Mouse (Mus musculus): ENCODE data around the gene Ring1. TPM values are rescaled to one million over a fixed set of nuclear protein-coding genes. Genes with fewer than 3 reads are reported as not detected.

Gene Ring1
- polyA plus RNA-seq, 1 experiment from 2014 or later, result 7.1 TPM

MicroRNA genes within 50 kb of the gene (microRNA counts, 519-probe panel; counts per million panel counts)
- 4,450 counts per million, percentile 40 among the panel's probes with 10 or more counts for microRNA mmu-miR-219

Small RNAs within 50 kb of the gene (microRNA-seq; reads per million reads assigned to microRNA genes)
- gene Mir219a-1 (4.9 reads per million, percentile 23 among the genes with 10 or more reads in this experiment), gene Mir219c (not detected)

Other genes starting within 250 kb of the Ring1 start
- 20.6 and 21.4 TPM in 2 replicates for gene Angptl4, start 242.8 kb downstream of the Ring1 start, polyA plus RNA-seq (2014; fragmentation: Nextera tagmentation; extraction: Ambion mirVana)
- 18.3 and 23.9 TPM in 2 replicates for gene Kank3, start 214.2 kb downstream of the Ring1 start, polyA plus RNA-seq (2014; fragmentation: Nextera tagmentation; extraction: Ambion mirVana)
- 748 and 845 TPM in 2 replicates for gene Rps28, start 200.1 kb downstream of the Ring1 start, polyA plus RNA-seq (2014; fragmentation: Nextera tagmentation; extraction: Ambion mirVana)
- gene Ndufa7, start 200.1 kb downstream of the Ring1 start, polyA plus RNA-seq (2014; fragmentation: Nextera tagmentation; extraction: Ambion mirVana), result 408 and 456 TPM in 2 replicates
- 67.5 and 70.5 TPM in 2 replicates for gene Cd320, start 181.6 kb downstream of the Ring1 start, polyA plus RNA-seq (2014; fragmentation: Nextera tagmentation; extraction: Ambion mirVana)
- gene Gm7029, start 150.8 kb downstream of the Ring1 start, polyA plus RNA-seq (2014; fragmentation: Nextera tagmentation; extraction: Ambion mirVana), result not detected in 2 replicates
- gene Kifc1, start 134.0 kb downstream of the Ring1 start, polyA plus RNA-seq (2014; fragmentation: Nextera tagmentation; extraction: Ambion mirVana), result 8.1 and 11.4 TPM in 2 replicates
- gene Platr17, start 119.5 kb downstream of the Ring1 start, polyA plus RNA-seq (2014; fragmentation: Nextera tagmentation; extraction: Ambion mirVana), result 0.22 TPM in 1 of 2 replicates, not detected in the other
- gene Daxx, start 115.3 kb downstream of the Ring1 start, polyA plus RNA-seq (2014; fragmentation: Nextera tagmentation; extraction: Ambion mirVana), result 59.5 and 60.4 TPM in 2 replicates
- 13.6 and 14.8 TPM in 2 replicates for gene Tapbp, start 108.8 kb downstream of the Ring1 start, polyA plus RNA-seq (2014; fragmentation: Nextera tagmentation; extraction: Ambion mirVana)
- 8.0 and 9.4 TPM in 2 replicates for gene Zbtb22, start 108.8 kb downstream of the Ring1 start, polyA plus RNA-seq (2014; fragmentation: Nextera tagmentation; extraction: Ambion mirVana)
- 29.3 and 33.6 TPM in 2 replicates for gene Rgl2, start 95.1 kb downstream of the Ring1 start, polyA plus RNA-seq (2014; fragmentation: Nextera tagmentation; extraction: Ambion mirVana)
- gene Pfdn6, start 84.3 kb downstream of the Ring1 start, polyA plus RNA-seq (2014; fragmentation: Nextera tagmentation; extraction: Ambion mirVana), result 206 and 208 TPM in 2 replicates
- 27.4 and 28.9 TPM in 2 replicates for gene Wdr46, start 84.0 kb downstream of the Ring1 start, polyA plus RNA-seq (2014; fragmentation: Nextera tagmentation; extraction: Ambion mirVana)
- 3.4 and 4.2 TPM in 2 replicates for gene B3galt4, start 73.2 kb downstream of the Ring1 start, polyA plus RNA-seq (2014; fragmentation: Nextera tagmentation; extraction: Ambion mirVana)
- gene Vps52, start 68.9 kb downstream of the Ring1 start, polyA plus RNA-seq (2014; fragmentation: Nextera tagmentation; extraction: Ambion mirVana), result 36.3 and 36.5 TPM in 2 replicates
- 1,159 and 1,302 TPM in 2 replicates for gene Rps18, start 68.7 kb downstream of the Ring1 start, polyA plus RNA-seq (2014; fragmentation: Nextera tagmentation; extraction: Ambion mirVana)
- 30.0 and 37.2 TPM in 2 replicates for gene H2-K1, start 24.3 kb downstream of the Ring1 start, polyA plus RNA-seq (2014; fragmentation: Nextera tagmentation; extraction: Ambion mirVana)
- gene H2-Ke6, start 3.4 kb upstream of the Ring1 start, polyA plus RNA-seq (2014; fragmentation: Nextera tagmentation; extraction: Ambion mirVana), result 95.4 and 99.0 TPM in 2 replicates
- gene Slc39a7, start 7.0 kb upstream of the Ring1 start, polyA plus RNA-seq (2014; fragmentation: Nextera tagmentation; extraction: Ambion mirVana), result 85.1 and 97.4 TPM in 2 replicates
- 17.2 and 17.9 TPM in 2 replicates for gene Rxrb, start 7.1 kb upstream of the Ring1 start, polyA plus RNA-seq (2014; fragmentation: Nextera tagmentation; extraction: Ambion mirVana)
- gene Col11a2, start 14.8 kb upstream of the Ring1 start, polyA plus RNA-seq (2014; fragmentation: Nextera tagmentation; extraction: Ambion mirVana), result 0.52 and 1.4 TPM in 2 replicates
- gene H2-Oa, start 67.7 kb upstream of the Ring1 start, polyA plus RNA-seq (2014; fragmentation: Nextera tagmentation; extraction: Ambion mirVana), result 0.19 and 0.33 TPM in 2 replicates
- gene H2-DMa, start 94.9 kb upstream of the Ring1 start, polyA plus RNA-seq (2014; fragmentation: Nextera tagmentation; extraction: Ambion mirVana), result 8.0 and 9.5 TPM in 2 replicates
- gene Brd2, start 98.0 kb upstream of the Ring1 start, polyA plus RNA-seq (2014; fragmentation: Nextera tagmentation; extraction: Ambion mirVana), result 98.7 and 99.2 TPM in 2 replicates
- gene H2-DMb2, start 118.6 kb upstream of the Ring1 start, polyA plus RNA-seq (2014; fragmentation: Nextera tagmentation; extraction: Ambion mirVana), result not detected in 2 replicates
- 0.25 and 0.38 TPM in 2 replicates for gene H2-DMb1, start 128.4 kb upstream of the Ring1 start, polyA plus RNA-seq (2014; fragmentation: Nextera tagmentation; extraction: Ambion mirVana)
- gene Tap1, start 162.9 kb upstream of the Ring1 start, polyA plus RNA-seq (2014; fragmentation: Nextera tagmentation; extraction: Ambion mirVana), result 0.77 and 1.7 TPM in 2 replicates
- 1.0 and 1.3 TPM in 2 replicates for gene Psmb9, start 163.1 kb upstream of the Ring1 start, polyA plus RNA-seq (2014; fragmentation: Nextera tagmentation; extraction: Ambion mirVana)
- 1.8 and 2.1 TPM in 2 replicates for gene Psmb8, start 173.0 kb upstream of the Ring1 start, polyA plus RNA-seq (2014; fragmentation: Nextera tagmentation; extraction: Ambion mirVana)
- gene Tap2, start 178.8 kb upstream of the Ring1 start, polyA plus RNA-seq (2014; fragmentation: Nextera tagmentation; extraction: Ambion mirVana), result 0.27 and 0.63 TPM in 2 replicates
- gene H2-Ob, start 214.2 kb upstream of the Ring1 start, polyA plus RNA-seq (2014; fragmentation: Nextera tagmentation; extraction: Ambion mirVana), result not detected in 2 replicates
- 4.3 and 4.7 TPM in 2 replicates for gene H2-Ab1, start 233.0 kb upstream of the Ring1 start, polyA plus RNA-seq (2014; fragmentation: Nextera tagmentation; extraction: Ambion mirVana)

Measured in midbrain, embryonic 11.5 days (tissue).